Mouse (Mus musculus) kidney, postnatal 25 days (tissue): ENCODE data around the gene Mkrn1.
"Not testable (repeated sequence)": the region's sequence is repeated elsewhere in the genome, so short reads cannot be mapped to it uniquely, and the experiment has no call there.

Experiments
- DNase-seq, 2 experiments: peaks; one replicate each; pipeline ENCODE4 v3.0.0; 2021; ENCODE audit warnings: mixed read lengths in 2 of 2

Gene Mkrn1

DNA sequence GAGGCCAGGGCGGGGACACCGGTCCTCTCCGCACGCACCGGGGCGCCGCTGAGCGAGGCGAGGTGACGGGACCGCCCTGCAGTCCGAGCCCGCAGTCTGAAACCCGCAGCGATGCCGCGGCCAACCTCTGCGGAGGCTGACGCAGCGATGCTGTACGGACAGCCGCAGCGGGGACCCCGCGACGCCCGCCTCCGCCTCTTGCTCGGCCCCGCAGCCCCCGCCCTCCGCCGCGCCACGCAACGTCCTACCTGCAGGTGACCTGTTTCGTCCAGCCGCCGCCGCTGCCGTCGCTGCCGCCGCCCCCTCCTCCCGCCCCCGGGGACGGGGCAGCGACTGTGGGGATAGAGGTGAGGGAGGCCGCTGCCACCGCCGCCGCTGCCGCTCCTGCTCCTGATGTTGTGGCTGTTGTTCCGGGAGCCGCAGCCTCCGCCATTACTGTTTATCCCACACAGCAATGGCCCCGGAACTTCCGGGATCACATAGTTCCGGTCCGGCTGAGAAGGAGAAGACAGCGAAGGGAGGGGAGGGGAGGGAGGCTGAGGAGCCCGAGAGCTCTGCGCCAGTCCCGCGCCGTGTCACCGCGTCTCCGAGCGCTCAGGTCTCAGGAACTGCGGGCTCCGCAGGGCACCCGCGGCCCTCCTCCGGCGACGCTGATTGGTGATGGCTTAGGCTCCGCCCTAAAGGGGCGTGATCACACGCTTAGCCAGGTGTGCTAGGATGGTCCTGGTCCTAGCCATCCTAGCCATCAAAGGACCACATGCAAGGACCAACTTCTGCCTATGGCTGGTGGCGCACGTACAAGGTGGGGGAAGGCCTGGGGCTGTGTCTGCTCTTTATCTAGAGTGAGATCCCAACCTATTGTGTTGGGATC lies at the start of gene Mkrn1:
Gene Mkrn1, minus strand, starts transcription at position 612 of the 871 bp plus-strand sequence.
- peak; percentile 85 to 92 for DNase-seq

DNA sequence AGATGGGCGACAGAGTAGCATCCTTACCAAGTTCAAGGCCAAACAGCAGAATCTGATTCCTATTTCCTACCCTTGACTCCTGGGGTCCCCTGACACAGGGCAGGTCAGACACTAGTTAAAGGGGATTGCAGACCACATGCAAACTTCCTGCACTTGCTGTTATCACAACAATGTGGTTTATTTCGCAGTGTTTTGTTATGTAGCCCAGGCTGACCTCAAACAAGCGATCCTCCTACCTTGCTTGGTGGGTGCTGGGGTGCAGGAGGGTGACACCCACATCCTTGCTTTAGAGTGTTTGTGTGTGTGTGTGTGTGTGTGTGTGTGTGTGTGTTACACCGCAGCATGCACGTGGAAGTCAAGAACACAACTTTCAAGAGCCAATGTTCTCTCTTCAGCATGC lies 49.2 kb upstream of the Mkrn1 start:
- no peak for DNase-seq

DNA sequence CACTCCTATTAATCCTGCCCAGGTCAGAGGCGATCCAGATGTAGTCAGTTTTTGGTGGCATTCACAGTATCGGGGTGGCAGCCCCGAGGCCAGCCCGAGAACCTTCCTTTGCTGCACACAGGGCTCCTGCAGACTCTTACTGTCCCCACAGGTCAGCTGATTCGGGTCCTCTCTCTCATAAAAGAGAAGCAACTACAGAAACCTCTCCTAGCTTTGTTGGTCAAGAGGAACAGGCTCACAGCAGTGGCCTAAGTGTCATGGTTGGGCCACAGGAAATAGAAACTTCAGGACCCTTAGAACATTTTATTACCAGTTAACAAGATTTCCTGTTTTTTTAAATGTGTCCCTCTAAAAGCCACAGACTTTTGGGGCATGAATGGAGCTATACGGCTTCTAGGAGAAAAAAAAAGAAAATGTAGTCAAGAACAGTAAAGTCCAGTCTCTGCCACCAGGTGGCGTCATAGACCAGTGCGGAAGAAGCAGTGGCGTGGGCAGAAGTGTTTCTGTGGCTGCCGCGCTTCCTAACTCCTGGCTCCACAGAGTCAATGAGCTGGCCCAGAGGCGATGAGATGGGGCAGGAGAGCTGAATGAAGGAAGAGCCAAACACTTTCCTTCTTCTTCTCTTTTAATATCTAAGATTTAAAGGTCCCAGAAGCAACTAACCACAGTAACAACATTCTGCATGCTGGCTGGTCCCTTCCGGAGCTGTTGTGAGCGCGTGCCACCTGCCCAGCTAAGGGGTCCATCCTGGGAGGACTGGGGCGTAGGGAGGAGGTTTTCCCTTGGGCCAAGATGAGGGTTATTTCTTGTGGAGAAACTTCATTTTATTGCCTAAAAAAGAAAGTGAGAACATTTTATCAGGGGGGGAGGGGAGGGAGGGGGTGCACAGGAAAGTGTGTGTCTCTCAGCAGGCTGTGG lies 42.6 kb upstream of the Mkrn1 start:
- DNase-seq: peak; percentile 81 to 93

DNA sequence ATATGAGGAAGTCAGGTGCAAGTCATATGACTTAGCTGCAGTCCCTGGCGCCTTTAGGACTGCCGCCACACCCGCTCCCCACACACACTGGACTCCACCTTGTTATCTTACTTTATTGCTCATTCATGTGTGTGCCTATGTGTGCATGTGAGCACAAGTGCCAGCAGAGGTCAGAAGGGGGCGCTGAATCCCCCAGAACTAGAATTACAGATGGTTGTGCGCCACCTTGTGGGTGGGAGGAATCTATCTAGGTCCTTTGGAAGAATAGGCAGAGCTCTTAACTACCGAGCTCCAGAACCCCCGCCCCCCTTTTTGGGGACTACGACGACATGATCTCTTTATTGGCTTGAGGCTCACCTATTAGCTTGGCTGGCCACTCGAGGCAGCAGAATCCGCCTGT lies 39.8 kb upstream of the Mkrn1 start:
- peak in 1 of 2 experiments; percentile 16 for DNase-seq

DNA sequence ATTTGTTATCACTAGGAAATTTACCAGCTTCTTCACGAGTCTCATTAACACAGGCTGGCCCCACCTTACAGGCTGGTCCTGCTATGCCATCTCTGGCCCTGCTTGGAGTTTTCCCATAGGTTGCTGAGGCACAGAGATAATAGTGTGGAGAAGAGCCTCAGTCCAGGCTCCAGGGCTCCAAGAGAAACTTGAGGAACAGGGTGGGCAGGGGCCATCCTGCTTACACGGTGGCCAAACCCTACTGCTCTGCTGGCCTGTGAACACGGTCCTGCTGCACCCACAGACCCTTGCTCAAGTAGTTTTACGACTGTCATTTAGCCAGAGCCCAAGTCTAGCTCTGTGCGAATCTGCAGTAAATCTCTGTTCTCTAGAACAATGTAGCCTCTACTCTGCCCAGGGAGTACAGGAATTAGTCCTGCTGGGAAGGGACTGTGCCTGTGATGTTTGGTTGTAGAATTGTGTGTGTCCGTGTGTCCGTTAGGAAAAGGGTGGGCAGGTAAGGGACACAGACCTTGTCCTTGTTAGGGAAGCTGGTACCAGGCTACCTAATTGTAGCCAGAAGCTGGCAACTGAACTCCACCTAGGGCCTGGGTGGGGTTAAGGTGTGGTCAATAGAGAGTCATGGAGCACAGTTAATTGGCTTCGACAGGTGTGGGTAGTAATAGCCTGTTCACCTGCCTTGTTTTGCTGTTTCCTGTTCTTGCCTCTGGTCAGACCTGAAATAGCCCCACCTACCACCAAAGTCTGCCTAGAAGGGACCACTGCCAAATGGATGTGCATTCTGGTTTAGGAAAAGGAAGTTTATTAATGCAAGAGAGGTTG lies 35.3 kb upstream of the Mkrn1 start:
- DNase-seq: no peak

DNA sequence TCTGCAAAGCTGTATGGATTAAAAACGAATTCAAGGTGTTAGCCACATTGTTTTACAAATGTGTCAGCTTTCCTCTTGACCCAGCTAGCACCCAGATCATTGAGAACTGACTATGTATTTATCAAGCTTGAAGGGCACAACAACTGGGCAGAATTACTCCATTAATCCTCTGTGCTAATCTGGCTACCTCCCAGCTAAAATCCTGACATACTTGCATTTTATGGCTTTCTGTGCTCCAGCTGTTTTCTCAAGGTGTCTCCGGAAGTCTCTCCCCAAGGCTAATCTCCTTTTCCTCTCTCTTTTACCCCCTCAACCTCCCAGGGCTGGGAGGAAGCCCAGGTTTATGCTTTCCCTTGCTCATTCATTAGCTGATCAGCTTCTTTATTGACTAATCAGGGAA lies 34.4 kb upstream of the Mkrn1 start:
- no peak for DNase-seq

DNA sequence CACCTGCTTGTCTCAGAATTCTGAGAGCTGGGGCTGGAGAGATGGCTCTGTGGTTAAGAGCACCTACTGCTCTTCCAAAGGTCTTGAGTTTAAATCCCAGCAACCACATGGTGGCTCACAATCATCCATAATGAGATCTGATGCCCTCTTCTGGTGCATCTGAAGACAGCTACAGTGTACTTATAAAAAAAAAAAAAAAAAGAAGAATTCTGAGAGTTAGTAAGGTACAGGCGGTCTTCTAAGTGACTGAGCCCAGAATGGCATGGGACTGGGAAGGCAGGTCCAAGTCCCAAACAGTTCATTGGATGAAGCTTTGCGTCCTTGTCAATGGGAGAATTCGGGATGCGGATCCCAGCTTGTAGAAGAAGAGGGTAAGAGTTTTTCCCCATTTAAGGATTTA lies 33.3 kb upstream of the Mkrn1 start:
- no peak for DNase-seq

DNA sequence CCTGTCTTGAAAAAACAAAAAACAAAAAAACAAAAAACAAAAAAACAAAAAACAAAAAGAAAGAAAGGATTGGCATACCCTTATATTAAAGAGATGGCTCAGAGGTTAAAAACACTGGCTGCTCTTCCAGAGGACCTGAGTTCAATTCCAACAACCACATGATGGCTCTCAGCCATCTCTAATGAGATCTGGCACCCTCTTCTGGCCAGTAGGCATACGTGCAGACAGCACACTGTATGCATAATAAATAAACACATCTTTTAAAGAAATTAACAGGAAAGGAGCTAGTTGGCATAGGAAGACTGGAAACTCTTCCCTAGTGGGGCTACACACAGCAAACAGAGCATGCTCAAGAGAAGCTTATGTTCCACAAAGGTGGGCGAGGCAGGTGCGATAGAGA lies 30.8 kb upstream of the Mkrn1 start:
- no peak for DNase-seq

DNA sequence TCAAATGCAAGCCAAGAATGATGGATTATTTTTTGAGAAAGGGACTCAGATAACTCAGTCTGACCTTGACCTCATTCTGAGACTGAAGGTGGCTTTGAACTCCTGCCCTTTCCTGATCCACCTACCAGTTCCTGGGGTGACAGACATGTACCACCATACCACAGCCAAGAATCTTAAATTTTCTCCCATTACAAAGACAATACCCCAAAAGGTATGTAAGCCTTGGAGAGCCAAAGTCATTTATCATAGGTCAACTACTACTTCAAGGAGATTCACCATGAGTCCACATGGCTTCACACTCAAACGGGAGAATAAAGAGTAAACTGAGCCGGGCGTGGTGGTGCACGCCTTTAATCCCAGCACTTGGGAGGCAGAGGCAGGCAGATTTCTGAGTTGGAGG lies 30.3 kb upstream of the Mkrn1 start:
- DNase-seq: no peak

DNA sequence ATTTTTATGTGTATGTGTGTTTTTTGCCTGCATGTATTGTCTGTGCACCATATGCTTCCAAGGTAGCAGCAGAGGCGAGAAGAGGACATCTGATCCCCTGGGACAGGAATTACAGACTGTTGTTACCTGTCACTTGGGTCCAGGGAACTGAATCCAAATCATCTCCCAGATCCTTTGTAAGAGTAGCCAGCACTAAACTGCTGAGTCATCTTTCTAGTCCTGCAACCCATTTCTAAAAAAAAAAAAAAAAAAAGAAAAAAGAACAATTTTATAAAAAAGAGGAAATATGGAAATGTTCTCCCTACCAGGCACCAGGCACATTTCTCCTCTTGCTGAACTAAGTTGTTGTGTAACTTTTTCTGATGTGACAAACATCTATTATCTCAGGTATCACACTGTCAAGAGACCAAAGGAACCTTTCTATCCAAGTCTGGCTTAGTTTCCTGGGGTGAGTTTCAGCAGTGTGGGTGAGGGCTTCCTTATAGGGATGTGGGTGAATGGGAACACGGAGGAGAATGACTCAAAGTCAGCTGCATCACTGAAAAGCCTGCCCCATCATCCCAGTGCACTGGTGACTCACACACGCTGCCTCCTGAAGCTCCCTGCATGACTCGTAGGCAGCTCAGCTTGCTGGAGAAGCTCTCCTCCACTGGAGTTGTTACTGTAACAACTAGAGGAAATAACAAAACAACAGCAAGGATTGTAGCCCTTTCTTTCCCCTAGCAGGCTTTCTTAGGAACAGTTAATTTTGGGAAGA lies 27.3 kb upstream of the Mkrn1 start:
- no peak for DNase-seq

DNA sequence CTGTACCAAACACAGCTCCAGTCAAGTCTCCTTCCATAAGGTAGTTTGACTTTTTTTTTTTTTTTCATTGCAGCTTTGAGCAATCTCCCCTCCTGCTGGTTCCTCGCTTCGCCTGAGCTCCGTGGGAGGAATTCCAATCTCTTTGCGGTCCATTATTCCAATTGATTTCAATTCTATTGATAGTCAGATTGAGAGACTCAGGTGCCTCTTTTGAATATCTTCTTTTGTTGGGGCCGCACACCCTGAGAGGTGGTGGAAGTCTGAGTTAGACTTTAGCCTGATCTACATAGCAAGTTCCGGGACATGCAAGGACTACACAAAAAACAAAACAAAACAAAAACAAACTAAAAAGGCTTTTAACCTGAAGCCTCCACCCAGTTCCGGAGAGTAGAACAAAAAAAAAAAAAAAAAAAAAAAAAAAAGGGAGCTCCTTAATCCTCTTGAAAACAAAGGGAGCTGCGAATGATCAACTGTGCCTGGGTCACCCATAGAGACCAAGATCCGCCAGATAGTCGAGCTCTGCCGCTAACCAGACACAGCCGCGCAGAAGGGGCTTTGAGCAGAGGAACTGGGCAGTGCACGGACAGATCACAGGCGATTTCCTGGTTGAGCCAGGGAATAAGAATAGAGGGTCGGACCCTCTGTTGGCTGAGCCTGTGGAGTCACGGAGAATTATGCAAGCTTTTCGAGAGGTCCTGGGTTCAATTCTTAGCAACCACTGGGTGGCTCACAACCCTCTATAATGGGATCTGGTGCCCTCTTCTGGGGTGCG lies 25.7 kb upstream of the Mkrn1 start:
- DNase-seq: no peak

DNA sequence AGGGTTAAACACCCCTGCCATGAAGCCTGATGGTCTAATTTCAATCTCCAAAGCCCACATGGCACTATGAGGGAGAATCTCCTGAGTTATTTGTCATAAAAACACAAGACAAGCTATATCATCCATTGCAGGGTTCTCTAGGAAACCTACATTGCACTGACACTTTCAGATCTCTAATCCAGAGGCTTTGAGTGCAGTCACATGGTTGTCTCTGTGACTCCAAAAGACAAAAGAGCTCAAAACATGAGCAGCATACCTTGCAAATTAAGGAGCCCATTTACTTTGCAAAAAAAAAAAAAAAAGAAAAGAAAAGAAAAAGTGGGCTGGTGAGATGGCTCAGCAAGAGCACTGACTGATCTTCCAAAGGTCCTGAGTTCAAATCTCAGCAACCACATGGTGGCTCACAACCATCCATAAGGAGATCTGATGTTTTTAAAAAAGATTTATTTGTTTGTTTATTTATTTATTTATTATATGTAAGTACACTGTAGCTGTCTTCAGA lies 22.6 kb upstream of the Mkrn1 start:
- DNase-seq: no peak

DNA sequence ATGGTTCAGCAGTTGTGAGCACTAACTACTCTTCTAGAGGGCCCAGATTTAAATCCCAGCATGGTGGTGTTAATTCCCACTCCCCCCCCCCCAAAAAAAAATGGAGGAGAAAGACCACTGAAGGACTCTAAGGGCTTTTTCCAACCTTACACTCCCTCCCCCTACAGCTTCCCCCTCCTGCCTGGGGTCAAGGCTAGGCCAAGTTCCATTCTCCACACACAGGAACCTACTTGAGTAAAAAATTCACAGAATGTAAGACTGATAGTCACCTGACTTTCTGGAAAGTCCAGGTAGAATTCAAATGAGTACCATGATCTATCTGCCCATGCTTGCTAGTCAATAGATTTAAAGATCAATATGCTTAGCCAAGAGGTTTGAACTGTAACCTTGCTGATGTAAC lies 19.9 kb upstream of the Mkrn1 start:
- no peak for DNase-seq

DNA sequence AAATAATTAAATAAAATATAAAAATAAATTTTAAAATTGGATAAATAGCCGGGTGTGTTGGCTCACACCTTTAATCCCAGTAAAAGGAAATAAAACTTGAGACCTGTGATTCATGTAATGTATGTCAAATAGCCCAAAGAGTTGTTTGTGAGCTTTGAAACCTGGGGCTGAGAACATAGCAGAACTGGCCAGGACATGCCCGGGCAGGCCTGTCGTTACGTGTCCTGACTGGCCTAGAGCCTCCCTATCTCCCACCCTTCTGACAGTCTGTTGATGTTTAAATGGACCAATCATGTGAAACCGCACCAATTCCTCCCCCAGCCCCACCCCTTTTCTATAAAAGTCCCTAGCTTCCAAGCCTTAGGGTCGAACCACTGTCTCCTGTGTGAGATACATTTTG lies 17.3 kb upstream of the Mkrn1 start:
- DNase-seq: not testable (repeated sequence)

DNA sequence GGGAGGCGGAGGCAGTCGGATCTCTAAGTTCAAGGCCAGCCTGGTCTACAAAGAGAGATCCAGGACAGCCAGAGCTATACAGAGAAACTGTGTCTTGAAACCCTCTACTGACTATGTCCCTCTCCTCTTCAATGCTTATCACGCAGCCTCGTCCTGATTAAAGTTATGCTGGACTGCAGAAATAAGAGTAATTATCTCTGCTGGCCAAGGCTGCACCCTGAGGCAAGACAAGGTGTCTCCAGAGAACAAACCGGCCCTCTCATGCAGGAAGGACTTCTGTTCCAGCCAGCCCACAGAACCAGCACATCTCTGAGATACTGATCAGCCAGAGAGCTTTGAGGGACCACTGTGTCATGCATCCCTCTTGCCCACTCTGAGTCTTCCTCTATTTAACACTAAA lies 15.6 kb upstream of the Mkrn1 start:
- DNase-seq: no peak

DNA sequence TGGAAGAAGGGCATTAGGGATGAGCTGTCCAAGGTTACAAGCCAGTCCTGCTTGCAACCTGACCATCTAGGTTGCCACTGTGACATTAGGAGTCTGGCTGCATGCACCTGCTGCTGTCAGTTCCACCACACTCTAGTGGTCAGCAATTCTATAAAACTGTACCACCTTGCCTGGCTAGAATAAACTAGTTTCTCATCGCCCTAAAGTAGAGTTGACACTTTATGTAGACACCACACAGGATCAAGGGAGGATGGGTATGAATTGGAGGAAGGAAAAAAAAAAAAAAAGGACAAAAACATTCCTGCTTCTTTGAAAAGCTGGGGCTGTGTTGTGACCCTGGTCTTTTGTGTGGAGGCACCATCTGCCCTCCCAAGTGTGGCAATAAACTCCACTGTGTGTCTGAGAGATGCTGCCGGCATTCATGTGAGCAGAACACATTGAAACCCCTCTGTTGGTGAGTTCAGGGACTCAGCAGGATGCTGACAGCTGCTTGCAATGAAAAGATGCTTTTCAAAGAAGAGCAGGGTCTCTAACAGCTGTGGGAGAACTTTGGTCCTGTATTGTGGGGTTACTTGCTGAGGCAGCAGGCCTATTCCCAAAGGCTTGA lies 14.7 kb upstream of the Mkrn1 start:
- no peak for DNase-seq

DNA sequence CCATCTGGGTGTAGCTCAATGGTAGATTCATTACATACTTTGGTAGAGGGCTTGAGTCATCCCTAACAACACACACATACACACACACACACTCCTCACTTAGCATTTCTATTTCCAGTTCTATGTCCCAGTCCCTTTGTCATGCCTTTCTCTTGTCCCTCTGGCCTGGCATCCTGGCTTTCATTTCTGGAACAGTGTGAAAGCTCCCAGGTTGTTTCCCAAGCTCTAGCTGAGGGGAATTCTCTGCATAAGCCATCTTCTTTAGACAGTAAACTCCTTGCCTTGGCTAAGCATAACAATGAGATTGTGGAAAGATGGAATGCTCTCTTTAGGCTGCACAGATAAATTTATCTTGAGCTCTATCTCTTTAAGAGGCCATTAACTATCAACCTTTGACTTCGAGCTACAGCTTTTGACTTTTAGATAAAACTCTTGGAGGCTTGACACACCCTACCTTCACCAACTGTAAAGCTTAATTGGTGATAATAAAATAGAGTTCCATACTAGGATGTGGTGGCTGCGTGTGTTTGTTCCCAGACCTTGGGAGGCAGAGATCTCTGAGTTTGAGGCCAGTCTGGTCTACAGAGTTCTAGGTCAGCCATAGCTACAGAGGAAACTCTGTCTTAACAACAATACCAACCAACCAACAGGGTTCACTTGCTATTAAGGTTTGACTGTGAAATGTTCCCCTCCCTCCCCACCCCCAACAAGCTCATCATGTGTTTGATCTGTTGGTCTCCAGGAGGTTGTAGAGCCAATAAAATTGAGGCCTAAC lies 14.0 kb upstream of the Mkrn1 start:
- no peak for DNase-seq

DNA sequence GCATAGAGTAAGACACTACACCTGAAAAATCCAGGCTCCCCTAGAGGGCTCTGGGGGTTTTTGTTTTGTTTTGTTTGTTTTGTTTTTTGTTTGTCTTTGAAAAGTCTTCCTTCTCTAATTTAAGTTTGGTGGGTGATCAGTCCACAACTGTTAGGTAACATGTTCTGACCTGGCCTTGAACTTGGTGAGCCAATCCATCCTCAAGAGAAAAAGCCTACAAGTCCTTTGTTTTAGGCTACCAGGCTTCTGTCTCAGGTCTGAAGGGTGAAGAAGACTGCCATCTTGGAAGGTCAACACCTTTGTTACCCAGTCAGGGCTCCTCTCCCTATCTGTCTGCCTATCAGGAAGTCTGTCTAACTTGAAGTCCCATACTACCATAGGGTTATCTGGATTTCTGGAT lies 13.4 kb upstream of the Mkrn1 start:
- no peak for DNase-seq

DNA sequence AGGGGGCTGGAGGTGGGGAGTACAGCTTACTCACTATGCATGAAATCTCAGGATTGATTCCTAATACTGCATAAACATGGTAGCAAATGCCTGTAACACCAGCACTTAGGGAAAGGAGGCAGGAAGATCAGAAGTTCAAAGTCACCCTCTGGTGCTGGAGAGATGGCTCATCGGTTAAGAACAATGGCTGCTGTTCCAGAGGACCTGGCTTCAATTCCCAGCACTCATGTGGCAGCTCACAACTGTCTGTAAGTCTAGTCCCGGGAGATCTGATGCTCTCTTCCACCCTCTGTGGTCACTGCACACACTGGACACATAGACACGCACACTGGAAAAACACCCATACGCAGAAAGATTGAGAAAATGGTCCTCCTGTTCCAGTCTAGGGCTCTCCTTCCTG lies 12.9 kb upstream of the Mkrn1 start:
- DNase-seq: no peak

DNA sequence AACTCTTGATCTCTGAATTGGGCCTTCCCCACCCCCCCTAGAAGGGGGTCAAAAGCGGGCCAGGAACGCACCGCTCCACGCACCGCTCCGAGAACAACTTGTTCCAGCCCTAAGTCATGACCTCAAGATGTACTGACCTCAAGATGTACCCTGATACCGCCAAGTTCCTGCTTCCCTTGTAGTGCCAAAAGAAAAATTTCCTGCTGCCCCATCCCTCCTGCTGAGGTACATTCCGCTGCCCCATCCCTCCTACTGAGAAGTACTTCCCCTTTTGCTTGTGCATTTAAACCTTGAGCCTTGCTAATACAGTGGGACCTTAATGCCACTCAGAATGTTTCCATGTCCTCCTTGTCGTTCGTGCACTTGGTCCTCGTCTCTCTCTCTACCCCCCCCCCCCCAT lies 10.5 kb upstream of the Mkrn1 start:
- no peak for DNase-seq
